Mouse (Mus musculus) hindbrain, embryonic 14.5 days (tissue): Measurements from ENCODE around the gene Icmt. TPM values are rescaled to one million over a fixed set of nuclear protein-coding genes. Genes with fewer than 3 reads are reported as not detected.

ENCODE experiments used
- ATAC-seq: fragments of 200-750 bp; cut with Nextera tagmentation; 2 replicates; pipeline ENCODE4 v1.8.0; 2017; ENCODE audit warnings: moderate number of reproducible peaks, mild to moderate bottlenecking, moderate TSS enrichment, moderate library complexity; ENCODE audit not compliant: low FRiP score
- DNase-seq: peaks from one replicate; pipeline ENCODE4 v3.0.0-alpha.2; 2015; ENCODE audit warnings: low spot score
- H3K27ac ChIP-seq: fragments of 300-500 bp; sonication (generic); 2 replicates; pipeline ENCODE4 v1.5.1; 2014; ENCODE audit warnings: mild to moderate bottlenecking, moderate library complexity
- H3K27me3 ChIP-seq: fragments of 300-500 bp; sonication (generic); 2 replicates; pipeline ENCODE4 v1.6.1; 2014; ENCODE audit warnings: mild to moderate bottlenecking, low read length, mixed read lengths; ENCODE audit not compliant: control insufficient read depth, insufficient read depth
- H3K36me3 ChIP-seq: fragments of 300-500 bp; sonication (generic); replicated peaks from 2 replicates; pipeline ENCODE4 v1.6.1; 2014; ENCODE audit not compliant: control insufficient read depth, insufficient read depth
- H3K4me1 ChIP-seq: fragments of 300-500 bp; sonication (generic); replicated peaks from 2 replicates; pipeline ENCODE4 v1.6.1; 2014; ENCODE audit warnings: antibody characterized with exemption, low read length, mixed read lengths; ENCODE audit not compliant: control insufficient read depth, insufficient read depth
- H3K4me2 ChIP-seq: fragments of 300-500 bp; sonication (generic); replicated peaks from 2 replicates; pipeline ENCODE4 v1.6.1; 2014; ENCODE audit warnings: mild to moderate bottlenecking, moderate library complexity
- H3K4me3 ChIP-seq: fragments of 300-500 bp; sonication (generic); replicated peaks from 2 replicates; pipeline ENCODE4 v1.5.1; 2014; ENCODE audit warnings: mild to moderate bottlenecking, low read length
- H3K9ac ChIP-seq: fragments of 300-500 bp; sonication (generic); 2 replicates; pipeline ENCODE4 v1.6.1; 2014
- H3K9me3 ChIP-seq: fragments of 300-500 bp; sonication (generic); 2 replicates; pipeline ENCODE4 v1.6.1; 2016; ENCODE audit warnings: low read length; ENCODE audit not compliant: control insufficient read depth
- WGBS: fragments of 180-500 bp; shearing (Covaris S2); extraction: QIAGEN DNeasy Blood & Tissue Kit; methylation state at CpG from one replicate; pipeline ENCODE4 v1.1.7; 2014; 5-methylcytosine and 5-hydroxymethylcytosine counted together
- polyA plus RNA-seq: library from polyadenylated mRNA; unstranded; fragments of >200 nt; fragmentation: Nextera tagmentation; extraction: Ambion mirVana; gene quantifications from 2 replicates; pipeline ENCODE4 v1.2.1, GENCODE M21; 2014

Gene Icmt
- polyA plus RNA-seq, 1 experiment from 2014 or later, result 20.6 TPM

DNA sequence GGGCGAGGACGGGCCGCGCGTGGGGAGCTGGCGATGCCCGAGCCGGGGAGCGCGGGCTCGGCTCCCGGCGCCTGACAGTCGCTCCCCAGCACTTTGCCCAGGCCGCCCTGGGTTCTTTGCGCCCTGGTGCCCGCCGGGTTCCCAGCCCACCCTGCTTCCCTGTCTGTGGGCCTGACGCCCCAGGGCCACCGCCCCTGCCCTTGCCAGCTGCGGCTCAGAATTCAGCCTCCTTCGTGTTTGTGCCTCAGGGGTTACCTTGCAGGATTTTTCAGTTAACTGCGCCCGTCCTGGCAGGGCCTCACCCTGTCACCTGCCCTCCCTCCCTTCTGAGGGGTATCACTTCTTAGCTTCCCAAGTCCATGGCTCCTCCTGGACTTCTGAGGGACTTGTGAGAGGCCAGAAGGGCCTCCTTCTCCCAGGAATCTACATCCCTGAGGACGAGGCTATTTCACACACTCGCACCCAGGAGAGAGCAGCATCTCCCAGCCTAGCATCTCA is 42.3 kb downstream of the Icmt start:
- DNase-seq, result no peak
- H3K27ac ChIP-seq, result peak overlapping the region; percentile 83
- peak overlapping the region; percentile 79 for H3K4me3 ChIP-seq
- WGBS, result 0% methylated on average over 16 of the region's 26 CpGs
- peak overlapping the region; percentile 92 for H3K9ac ChIP-seq
- H3K36me3 ChIP-seq, result peaks cover 9% of the 10 kb centered on the region
- H3K4me1 ChIP-seq, result peaks cover 33% of the 10 kb centered on the region
- ATAC-seq, result 0 out of 2 replicates have a peak, but pooled peaks have one; percentile 15
- peak overlapping the region; percentile 93 for H3K4me2 ChIP-seq
- no peaks in the 10 kb centered on the region for H3K9me3 ChIP-seq
- peaks cover 15% of the 10 kb centered on the region for H3K27me3 ChIP-seq

DNA sequence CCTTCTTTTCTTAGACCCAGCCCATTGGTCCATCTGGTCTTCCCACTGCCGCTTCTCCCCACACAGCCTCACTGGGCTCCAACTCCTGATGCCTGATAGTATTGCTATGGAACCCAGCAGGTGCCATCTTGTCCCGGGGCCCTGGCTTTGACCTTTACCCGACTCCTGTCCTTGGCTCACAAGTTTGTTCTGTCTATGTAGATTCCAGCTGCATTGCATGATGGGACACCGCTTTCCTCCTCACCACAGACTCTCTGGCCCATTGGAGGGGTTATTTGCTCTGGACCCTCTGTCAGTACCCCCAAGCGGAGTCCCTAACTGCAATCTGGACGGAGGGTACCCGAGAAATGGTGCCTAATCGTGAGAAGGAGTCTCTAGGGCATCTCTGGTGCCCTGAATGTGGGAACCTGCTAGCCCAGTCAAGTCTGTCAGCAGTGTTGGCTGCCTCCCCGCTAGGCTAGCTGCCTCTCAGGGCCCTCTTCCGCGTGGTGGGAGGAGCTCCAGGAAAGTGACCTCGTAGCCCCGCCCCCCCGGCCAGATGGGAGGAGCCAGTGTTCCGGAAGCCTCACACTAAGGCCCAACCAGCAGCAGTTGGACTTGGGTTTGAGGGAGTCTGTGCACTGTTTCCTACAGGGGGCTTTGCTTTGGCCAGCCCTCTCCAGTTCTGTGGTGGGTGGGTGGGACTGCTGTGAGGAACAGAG is 43.7 kb downstream of the Icmt start:
- H3K27me3 ChIP-seq, result peaks cover 15% of the 10 kb centered on the region
- H3K9ac ChIP-seq, result 0 out of 2 replicates have a peak overlapping the region, but pooled peaks have one; percentile 92
- H3K4me2 ChIP-seq, result peak overlapping the region; percentile 93
- DNase-seq, result no peak
- H3K36me3 ChIP-seq, result peaks cover 5% of the 10 kb centered on the region
- WGBS, result 37% methylated on average over 15 of the region's 15 CpGs
- 0 out of 2 replicates have a peak overlapping the region, but pooled peaks have one; percentile 79 for H3K4me3 ChIP-seq
- peaks cover 37% of the 10 kb centered on the region for H3K4me1 ChIP-seq
- no peak overlapping the region for H3K27ac ChIP-seq
- H3K9me3 ChIP-seq, result no peaks in the 10 kb centered on the region
- ATAC-seq, result no peak

DNA sequence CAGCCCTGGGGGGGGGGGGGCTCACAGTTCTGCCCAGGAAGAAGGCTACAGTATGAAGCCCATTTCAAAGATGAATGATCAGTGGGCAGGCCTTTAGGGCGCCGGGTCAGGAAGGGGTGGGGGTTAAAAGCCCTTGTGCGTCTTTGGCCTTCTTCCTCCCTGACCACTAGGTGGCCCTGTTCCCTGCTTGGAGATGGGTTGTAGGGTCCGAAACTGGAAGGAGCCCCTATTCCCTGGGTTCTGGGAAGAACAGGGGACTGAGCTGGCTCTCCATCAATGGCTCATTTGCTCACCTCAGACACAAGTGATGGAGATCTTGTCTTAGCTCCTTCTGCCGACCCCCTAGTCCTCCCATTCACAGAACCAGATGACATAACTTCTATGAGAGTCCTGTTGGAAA is 46.3 kb downstream of the Icmt start:
- H3K27me3 ChIP-seq, result peaks cover 15% of the 10 kb centered on the region
- DNase-seq (no peak), ATAC-seq (no peak)
- no peak overlapping the region for H3K4me2 ChIP-seq
- H3K4me1 ChIP-seq, result peaks cover 37% of the 10 kb centered on the region
- no peak overlapping the region for H3K4me3 ChIP-seq
- no peak overlapping the region for H3K27ac ChIP-seq
- no peaks in the 10 kb centered on the region for H3K9me3 ChIP-seq
- no peaks in the 10 kb centered on the region for H3K36me3 ChIP-seq
- WGBS, result 6% methylated on average over 5 of the region's 5 CpGs
- no peak overlapping the region for H3K9ac ChIP-seq

DNA sequence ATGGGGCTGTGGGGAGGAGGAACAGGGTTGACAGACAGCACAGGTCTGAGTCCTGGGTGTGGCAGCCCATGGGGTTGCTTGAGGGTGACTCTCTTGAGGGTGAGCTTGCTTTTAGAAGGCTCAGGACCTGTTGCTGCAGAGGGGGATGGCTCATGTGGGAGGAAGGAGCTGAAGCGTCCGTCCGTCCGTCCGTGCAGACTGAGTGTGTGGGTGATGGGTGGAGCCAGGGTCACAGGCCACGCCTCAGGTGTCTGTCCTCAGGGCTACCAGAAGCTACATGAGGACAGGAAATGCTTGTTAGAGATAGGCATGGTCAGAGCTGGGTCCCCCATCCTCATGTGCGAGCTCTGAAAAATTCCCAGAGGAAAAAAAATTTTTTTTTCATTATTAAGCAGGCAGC is 47.6 kb downstream of the Icmt start:
- Histone ChIP-seq H3K4me1 (peaks cover 42% of the 10 kb centered on the region), H3K27ac (no peak overlapping the region), H3K36me3 (no peaks in the 10 kb centered on the region), H3K4me3 (no peak overlapping the region), H3K27me3 (peaks cover 15% of the 10 kb centered on the region), H3K9me3 (no peaks in the 10 kb centered on the region), H3K9ac (no peak overlapping the region), H3K4me2 (no peak overlapping the region)
- DNase-seq (no peak), ATAC-seq (no peak)
- 58% methylated on average over 7 of the region's 7 CpGs for WGBS

DNA sequence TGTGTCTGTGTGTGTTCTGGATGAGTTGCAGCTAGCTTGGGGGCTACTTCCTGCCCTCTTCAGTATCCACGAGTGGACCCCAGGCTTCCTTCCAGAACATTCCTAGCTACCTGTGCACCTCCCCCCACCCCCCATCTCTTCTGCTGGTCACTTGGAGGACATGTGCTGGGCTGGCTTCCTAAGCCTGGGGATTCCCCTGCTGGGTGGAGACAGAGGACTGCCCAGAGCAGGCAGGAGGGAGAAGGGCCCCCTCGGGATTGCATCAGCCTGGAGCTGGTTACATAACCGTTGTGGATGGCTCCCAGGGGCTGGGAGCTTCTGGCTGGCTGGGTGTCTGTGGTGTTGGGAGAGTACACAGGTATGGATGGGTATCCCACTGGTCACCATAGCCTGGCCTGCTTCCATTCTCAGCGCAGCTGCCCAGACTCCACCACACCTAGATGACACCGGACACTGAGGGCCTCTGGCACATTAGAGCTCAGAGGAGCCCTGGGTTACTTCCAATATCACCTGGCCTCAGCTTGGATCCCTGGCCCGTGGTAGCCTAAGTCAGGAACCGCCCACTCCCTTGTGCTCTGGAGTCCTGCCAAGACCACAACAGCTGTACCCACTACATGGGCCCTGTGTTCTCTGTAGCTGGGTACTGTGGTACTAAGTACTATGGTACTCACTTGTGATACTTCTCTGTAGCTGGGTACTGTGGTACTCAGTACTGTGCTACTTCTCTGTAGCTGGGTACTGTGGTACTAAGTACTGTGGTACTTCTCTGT is 48.3 kb downstream of the Icmt start:
- DNase-seq (no peak), ATAC-seq (no peak)
- no peak overlapping the region for H3K4me2 ChIP-seq
- no peak overlapping the region for H3K9ac ChIP-seq
- H3K4me1 ChIP-seq, result peaks cover 42% of the 10 kb centered on the region
- no peak overlapping the region for H3K27ac ChIP-seq
- H3K9me3 ChIP-seq, result no peaks in the 10 kb centered on the region
- H3K36me3 ChIP-seq, result no peaks in the 10 kb centered on the region
- no peak overlapping the region for H3K4me3 ChIP-seq
- H3K27me3 ChIP-seq, result peaks cover 15% of the 10 kb centered on the region
- 53% methylated on average over 7 of the region's 7 CpGs for WGBS

DNA sequence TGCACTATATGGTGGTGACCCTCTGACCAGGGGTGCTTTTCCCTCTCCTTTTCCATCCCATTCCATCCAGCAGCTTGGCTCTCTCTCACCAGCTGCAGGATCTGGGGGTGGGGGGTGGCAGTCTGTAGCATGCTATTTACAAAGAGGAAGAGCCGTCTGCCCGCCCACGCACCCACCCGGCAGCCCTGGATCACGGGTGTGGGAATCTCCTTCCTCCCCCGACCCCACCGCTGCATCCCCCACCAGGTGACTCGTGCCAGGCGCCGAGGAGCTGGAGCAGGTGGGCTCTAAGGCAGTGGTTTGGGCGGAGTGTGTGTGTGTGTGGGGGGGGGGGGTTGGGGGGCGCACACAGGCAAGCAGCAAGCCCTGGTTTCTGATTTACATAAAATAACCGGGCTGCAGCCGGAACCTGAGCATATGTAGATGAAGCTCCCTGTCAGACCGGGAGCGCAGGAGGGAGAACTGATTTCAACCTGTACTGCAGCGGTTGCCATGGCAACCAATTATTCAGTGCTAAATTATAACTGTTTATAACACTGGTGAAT is 52.9 kb downstream of the Icmt start:
- Histone ChIP-seq H3K4me2 (peak overlapping the region; percentile 46), H3K9ac (peak overlapping the region; percentile 56), H3K9me3 (no peaks in the 10 kb centered on the region), H3K4me1 (peaks cover 37% of the 10 kb centered on the region), H3K4me3 (peak overlapping the region; percentile 16), H3K27ac (peak overlapping the region; percentile 91), H3K27me3 (no peaks in the 10 kb centered on the region; the same call in 1 of the 2 replicates), H3K36me3 (peaks cover 16% of the 10 kb centered on the region)
- 9% methylated on average over 17 of the region's 17 CpGs for WGBS
- DNase-seq (peak; percentile 80), ATAC-seq (peak; percentile 65)

DNA sequence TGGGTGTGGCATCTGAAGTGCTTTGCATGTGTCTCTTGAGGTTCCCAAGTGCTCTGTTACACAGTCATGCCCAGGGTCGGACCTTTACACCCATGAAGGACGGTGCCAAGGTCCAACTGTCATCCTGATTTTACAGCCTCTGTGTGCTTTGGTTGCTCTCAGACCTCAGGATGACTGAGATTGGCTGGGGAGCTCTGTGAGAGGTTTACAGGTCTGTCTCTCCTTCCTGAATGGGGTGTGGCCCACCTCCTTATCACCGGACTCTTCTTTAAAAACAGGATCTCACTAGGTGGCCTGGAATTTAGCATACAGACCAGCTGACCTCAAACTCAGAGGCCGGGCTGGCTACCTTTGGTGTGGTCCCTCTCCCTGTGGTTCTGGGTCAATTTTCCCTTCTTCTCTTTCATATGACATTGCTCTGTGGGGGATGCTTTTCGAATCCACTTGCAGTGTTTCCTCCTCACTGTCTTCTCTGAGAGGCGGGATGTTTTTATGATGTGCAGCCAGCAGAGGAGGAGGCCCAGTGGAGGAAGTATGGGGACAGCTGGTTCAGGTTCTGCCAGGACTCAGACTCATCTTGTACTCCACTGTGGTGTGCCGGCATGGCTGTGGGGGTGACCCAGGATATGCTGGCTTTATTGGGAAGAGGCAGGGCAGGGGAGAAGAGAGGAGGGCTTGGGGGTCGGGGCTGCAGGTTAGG is 53.8 kb downstream of the Icmt start:
- Histone ChIP-seq H3K36me3 (peaks cover 22% of the 10 kb centered on the region), H3K4me2 (peak overlapping the region; percentile 46), H3K4me1 (peaks cover 37% of the 10 kb centered on the region), H3K9ac (peak overlapping the region; percentile 36; the same call in 1 of the 2 replicates), H3K27me3 (no peaks in the 10 kb centered on the region; the same call in 1 of the 2 replicates), H3K4me3 (no peak overlapping the region), H3K9me3 (no peaks in the 10 kb centered on the region), H3K27ac (peak overlapping the region; percentile 91)
- no peak for DNase-seq
- WGBS, result 37% methylated on average over 8 of the region's 8 CpGs
- ATAC-seq, result 0 out of 2 replicates have a peak, but pooled peaks have one; percentile 7

DNA sequence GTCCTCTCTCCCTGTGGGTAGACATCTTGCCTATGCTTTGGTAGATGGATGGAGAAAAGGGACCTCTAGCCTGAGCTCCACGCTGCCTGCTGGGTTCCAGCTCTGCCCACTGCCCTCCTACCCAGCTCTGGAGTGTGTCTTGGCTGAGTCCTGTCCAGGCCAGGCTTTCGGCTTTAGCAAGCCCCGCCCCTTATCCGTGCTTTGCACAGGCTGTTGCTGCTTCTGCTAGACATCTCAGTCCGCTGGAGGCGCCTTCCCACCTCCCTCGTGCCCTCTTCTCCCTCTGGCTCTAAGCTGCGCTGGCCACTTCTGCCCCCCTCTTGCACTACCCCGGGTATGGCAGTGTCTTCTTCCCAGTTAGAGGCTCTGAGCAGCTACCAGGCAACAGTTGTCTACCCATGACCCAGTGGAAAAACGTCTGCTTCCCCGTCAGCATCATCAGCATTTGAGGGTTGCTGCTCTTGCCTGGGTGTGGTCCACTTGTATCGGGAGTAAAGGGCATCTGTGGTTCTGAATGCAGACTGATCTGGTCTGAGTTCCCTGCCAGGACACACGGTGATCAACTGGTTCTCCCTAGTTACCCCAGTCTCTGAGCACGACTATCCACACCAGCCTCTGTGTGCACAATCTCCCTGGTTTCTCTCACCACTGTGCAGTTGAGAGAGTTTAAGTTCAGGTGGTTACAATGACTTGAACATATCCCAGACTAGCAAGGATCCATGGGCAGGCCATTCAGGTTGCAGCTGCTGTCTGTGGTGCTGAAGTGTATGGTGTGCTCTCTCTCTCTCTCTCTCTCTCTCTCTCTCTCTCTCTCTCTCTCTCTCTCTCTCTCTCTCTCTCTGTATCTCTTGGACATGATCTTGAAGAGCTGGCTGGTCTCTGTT is 54.6 kb downstream of the Icmt start:
- no peaks in the 10 kb centered on the region; the same call in 1 of the 2 replicates for H3K27me3 ChIP-seq
- ATAC-seq, result no peak
- H3K9ac ChIP-seq, result 0 out of 2 replicates have a peak overlapping the region, but pooled peaks have one; percentile 36
- peaks cover 37% of the 10 kb centered on the region for H3K4me1 ChIP-seq
- no peak overlapping the region for H3K4me3 ChIP-seq
- peaks cover 26% of the 10 kb centered on the region for H3K36me3 ChIP-seq
- H3K4me2 ChIP-seq, result no peak overlapping the region
- DNase-seq, result no peak
- 9% methylated on average over 14 of the region's 14 CpGs for WGBS
- H3K9me3 ChIP-seq, result no peaks in the 10 kb centered on the region
- H3K27ac ChIP-seq, result peak overlapping the region; percentile 91
